Mouse (Mus musculus): ENCODE measurements around the gene Dnah17.

The Dnah17 gene

GRCm38 (mm10) chr11:117972656-117973558, 157.5 kb downstream of the Dnah17 start:
- DNase-seq (ENCODE audit: low read depth) = no peak

All from induced T-regulatory cell, adult 2 months (primary cell).